Mouse (Mus musculus): ENCODE data around the gene Psmc6. TPM values are rescaled to one million over a fixed set of nuclear protein-coding genes. Genes with fewer than 3 reads are reported as not detected.

Gene Psmc6
- total RNA-seq, 1 experiment, result 85.7 TPM

- Histone ChIP-seq H3K4me1 (ENCODE audit: control insufficient read depth in 2 of 2, insufficient read depth in 2 of 2, low read length in 2 of 2, poor library complexity in 1 of 2) (peaks cover 0 to 3% of the 10 kb centered on the region in 2 experiments; a peak in 1 of 4 replicates), H3K27ac (ENCODE audit: insufficient read depth, low read depth, low read length, poor library complexity, severe bottlenecking) (no peak overlapping the region), H3K36me3 (ENCODE audit: control insufficient read depth, insufficient read depth, low read length, poor library complexity, severe bottlenecking) (peaks cover 8% of the 10 kb centered on the region), H3K9ac (ENCODE audit: insufficient read depth, low read depth, low read length, poor library complexity, severe bottlenecking) (no peak overlapping the region), H3K9me3 (ENCODE audit: control insufficient read depth, insufficient read depth, low read depth, low read length) (no peaks in the 10 kb centered on the region), H3K4me3 (ENCODE audit: insufficient read depth in 1 of 2, low read depth in 1 of 2, low read length in 2 of 2, poor library complexity in 1 of 2, severe bottlenecking in 1 of 2) (no peak overlapping the region)
- no peak for DNase-seq (ENCODE audit: low read depth, low spot score)
- in situ Hi-C loops (cut with MboI; ENCODE audit: low sequenced_read_pairs in 2 of 2, unreplicated experiment in 2 of 2), result no loop called here
- TF ChIP-seq MAFK (IDR thresholded peaks at IDR 0.05; ENCODE audit: insufficient read depth, low read depth, low read length) (no peak), ZC3H11A (IDR thresholded peaks at IDR 0.05; ENCODE audit: borderline replicate concordance, low read depth, low read length) (no peak)
Measured at GRCm38 (mm10) chr14:45382912-45383311, 53.3 kb downstream of the Psmc6 start.

DNA sequence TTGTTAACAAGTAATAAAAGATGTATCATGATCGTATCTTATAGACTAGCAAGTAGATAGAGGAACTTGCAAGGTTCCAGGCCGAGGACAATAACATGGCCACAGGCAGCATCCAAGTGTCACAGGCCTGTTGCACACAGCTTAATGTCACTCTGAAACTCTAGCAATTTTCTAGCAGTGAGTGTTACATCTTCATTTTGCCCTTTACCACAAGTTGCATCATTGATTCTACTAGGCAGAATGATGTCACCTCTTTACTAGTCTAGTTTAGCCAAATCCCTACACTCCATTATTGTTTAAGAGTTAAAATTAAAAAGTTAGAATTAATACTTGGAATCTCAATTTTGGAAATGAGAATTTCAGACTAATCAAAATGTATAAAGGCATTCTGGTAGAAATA is 56.0 kb downstream of the Psmc6 start:
- Histone ChIP-seq H3K9ac (ENCODE audit: insufficient read depth, low read depth, low read length, poor library complexity, severe bottlenecking) (no peak overlapping the region), H3K27ac (ENCODE audit: insufficient read depth, low read depth, low read length, poor library complexity, severe bottlenecking) (no peak overlapping the region), H3K4me3 (ENCODE audit: insufficient read depth in 1 of 2, low read depth in 1 of 2, low read length in 2 of 2, poor library complexity in 1 of 2, severe bottlenecking in 1 of 2) (no peak overlapping the region), H3K4me1 (ENCODE audit: control insufficient read depth in 2 of 2, insufficient read depth in 2 of 2, low read length in 2 of 2, poor library complexity in 1 of 2) (peaks cover 3% of the 10 kb centered on the region in 2 experiments; a peak in 2 of 4 replicates), H3K9me3 (ENCODE audit: control insufficient read depth, insufficient read depth, low read depth, low read length) (no peaks in the 10 kb centered on the region), H3K36me3 (ENCODE audit: control insufficient read depth, insufficient read depth, low read length, poor library complexity, severe bottlenecking) (peaks cover 2% of the 10 kb centered on the region; the same call in 1 of the 2 replicates)
- TF ChIP-seq ZC3H11A (IDR thresholded peaks at IDR 0.05; ENCODE audit: borderline replicate concordance, low read depth, low read length) (no peak), HCFC1 (IDR thresholded peaks at IDR 0.05; ENCODE audit: borderline replicate concordance, insufficient read depth, low read length) (no peak), ZNF384 (IDR thresholded peaks at IDR 0.05; ENCODE audit: low read depth, low read length) (no peak), CHD2 (IDR thresholded peaks at IDR 0.05; ENCODE audit: low read depth, low read length) (no peak), MAFK (IDR thresholded peaks at IDR 0.05; ENCODE audit: insufficient read depth, low read depth, low read length) (no peak)
- no peak for DNase-seq (ENCODE audit: low read depth, low spot score)
- in situ Hi-C loops (cut with MboI; ENCODE audit: low sequenced_read_pairs in 2 of 2, unreplicated experiment in 2 of 2), result no loop called here

DNA sequence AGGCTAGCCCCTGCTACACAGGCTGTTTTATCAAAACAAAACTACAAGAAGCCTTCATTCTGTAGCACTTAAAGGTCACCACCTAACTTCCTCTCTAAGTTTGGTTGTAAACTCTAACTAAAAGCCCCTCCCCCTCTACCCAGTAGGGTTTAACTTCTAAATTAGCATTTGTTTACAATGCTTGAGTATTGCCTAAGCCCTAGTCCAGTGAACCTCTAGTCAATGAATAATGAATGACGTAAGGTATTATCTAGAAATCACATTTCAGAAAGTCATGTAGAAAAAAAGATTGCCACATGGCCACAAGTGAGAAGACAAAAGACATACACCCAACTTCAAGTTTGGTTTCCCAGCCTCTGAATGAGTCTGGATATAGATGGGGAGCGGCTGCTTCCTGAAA is 57.9 kb downstream of the Psmc6 start:
- no peaks in the 10 kb centered on the region; the same call in 1 of the 2 replicates for H3K36me3 ChIP-seq (ENCODE audit: control insufficient read depth, insufficient read depth, low read length, poor library complexity, severe bottlenecking)
- peaks cover 3% of the 10 kb centered on the region in 2 experiments; a peak in 2 of 4 replicates for H3K4me1 ChIP-seq (ENCODE audit: control insufficient read depth in 2 of 2, insufficient read depth in 2 of 2, low read length in 2 of 2, poor library complexity in 1 of 2)
- DNase-seq (ENCODE audit: low read depth, low spot score), result peak; percentile 63
- peak overlapping the region; percentile 77; the same call in 1 of the 2 replicates for H3K27ac ChIP-seq (ENCODE audit: insufficient read depth, low read depth, low read length, poor library complexity, severe bottlenecking)
- peak overlapping the region; percentile 72 for H3K9ac ChIP-seq (ENCODE audit: insufficient read depth, low read depth, low read length, poor library complexity, severe bottlenecking)
- TF ChIP-seq CHD2 (IDR thresholded peaks at IDR 0.05; ENCODE audit: low read depth, low read length) (no peak; the same call in 1 of the 2 replicates), ZNF384 (IDR thresholded peaks at IDR 0.05; ENCODE audit: low read depth, low read length) (0 out of 2 replicates have a peak, but pooled peaks have one; percentile 19)
- H3K9me3 ChIP-seq (ENCODE audit: control insufficient read depth, insufficient read depth, low read depth, low read length), result no peaks in the 10 kb centered on the region
- in situ Hi-C loops (cut with MboI; ENCODE audit: low sequenced_read_pairs in 2 of 2, unreplicated experiment in 2 of 2), result no loop called here
- H3K4me3 ChIP-seq (ENCODE audit: insufficient read depth in 1 of 2, low read depth in 1 of 2, low read length in 2 of 2, poor library complexity in 1 of 2, severe bottlenecking in 1 of 2), result peak overlapping the region; percentile 92 to 99

DNA sequence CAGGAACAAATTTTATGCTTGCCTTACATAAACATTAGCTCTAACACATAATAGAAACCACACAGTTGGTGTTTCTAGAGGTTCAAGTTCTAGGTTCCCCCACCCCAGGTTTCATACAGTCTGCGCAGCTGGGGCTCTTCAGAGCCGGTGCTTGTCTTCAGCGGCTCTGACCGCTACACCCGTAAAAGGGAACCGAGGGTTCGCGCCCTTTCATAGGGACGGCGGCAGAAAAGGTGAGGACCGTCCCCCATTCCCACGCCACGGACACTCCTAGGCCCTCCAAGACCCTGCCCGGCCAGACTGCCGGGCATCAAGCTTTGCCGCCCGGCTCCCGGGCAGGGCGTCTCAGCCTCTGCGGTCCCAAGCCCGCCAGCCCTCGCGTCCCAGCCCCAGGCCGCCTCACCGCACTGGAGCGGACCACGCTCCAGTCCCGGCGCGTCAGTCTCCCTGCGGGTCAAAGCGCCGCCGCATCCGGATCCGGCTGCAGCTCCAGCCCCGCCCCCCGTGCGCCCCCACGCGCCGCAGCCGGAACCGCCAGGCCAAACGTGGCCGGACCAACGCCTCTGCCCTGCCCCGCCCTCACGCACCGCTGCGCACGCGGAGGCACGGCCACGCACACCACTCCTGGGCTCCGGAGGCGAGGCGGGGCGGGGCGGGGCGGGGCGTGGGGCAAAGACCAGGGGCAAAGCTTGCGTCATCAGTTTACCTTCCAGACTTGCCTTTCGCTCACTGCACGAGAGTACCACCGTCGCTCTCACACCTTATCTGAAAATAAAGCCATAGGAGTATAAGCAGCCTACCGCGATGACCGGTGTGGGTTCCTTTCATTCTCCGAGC is 59.0 kb downstream of the Psmc6 start:
- Histone ChIP-seq H3K27ac (ENCODE audit: insufficient read depth, low read depth, low read length, poor library complexity, severe bottlenecking) (peak overlapping the region; percentile 77), H3K36me3 (ENCODE audit: control insufficient read depth, insufficient read depth, low read length, poor library complexity, severe bottlenecking) (no peaks in the 10 kb centered on the region; the same call in 1 of the 2 replicates), H3K9me3 (ENCODE audit: control insufficient read depth, insufficient read depth, low read depth, low read length) (no peaks in the 10 kb centered on the region), H3K4me3 (ENCODE audit: insufficient read depth in 1 of 2, low read depth in 1 of 2, low read length in 2 of 2, poor library complexity in 1 of 2, severe bottlenecking in 1 of 2) (peak overlapping the region; percentile 92 to 99), H3K9ac (ENCODE audit: insufficient read depth, low read depth, low read length, poor library complexity, severe bottlenecking) (peak overlapping the region; percentile 92), H3K4me1 (ENCODE audit: control insufficient read depth in 2 of 2, insufficient read depth in 2 of 2, low read length in 2 of 2, poor library complexity in 1 of 2) (peaks cover 3% of the 10 kb centered on the region in 2 experiments; a peak in 2 of 4 replicates)
- in situ Hi-C loops (cut with MboI; ENCODE audit: low sequenced_read_pairs in 2 of 2, unreplicated experiment in 2 of 2), result no loop called here
- peak; percentile 82 for DNase-seq (ENCODE audit: low read depth, low spot score)
- TF ChIP-seq ZC3H11A (IDR thresholded peaks at IDR 0.05; ENCODE audit: borderline replicate concordance, low read depth, low read length) (no peak), CHD2 (IDR thresholded peaks at IDR 0.05; ENCODE audit: low read depth, low read length) (no peak), HCFC1 (IDR thresholded peaks at IDR 0.05; ENCODE audit: borderline replicate concordance, insufficient read depth, low read length) (no peak), ZNF384 (IDR thresholded peaks at IDR 0.05; ENCODE audit: low read depth, low read length) (no peak)

Measured in ES-E14 (cell line).